Mouse (Mus musculus) liver, adult (tissue): ENCODE measurements at regions not wholly inside any gene's neighbourhood (a gene's known extent, or its start where the extent isn't known, plus 50 kb on each side); places are given as distances from the start of the nearest gene placed in this dataset.

Experiments
- GATA4 ChIP-seq: IDR thresholded peaks from 2 replicates; pipeline ENCODE4 v1.6.1; 2014; ENCODE audit warnings: mild to moderate bottlenecking, low read length; ENCODE audit not compliant: insufficient replicate concordance

DNA sequence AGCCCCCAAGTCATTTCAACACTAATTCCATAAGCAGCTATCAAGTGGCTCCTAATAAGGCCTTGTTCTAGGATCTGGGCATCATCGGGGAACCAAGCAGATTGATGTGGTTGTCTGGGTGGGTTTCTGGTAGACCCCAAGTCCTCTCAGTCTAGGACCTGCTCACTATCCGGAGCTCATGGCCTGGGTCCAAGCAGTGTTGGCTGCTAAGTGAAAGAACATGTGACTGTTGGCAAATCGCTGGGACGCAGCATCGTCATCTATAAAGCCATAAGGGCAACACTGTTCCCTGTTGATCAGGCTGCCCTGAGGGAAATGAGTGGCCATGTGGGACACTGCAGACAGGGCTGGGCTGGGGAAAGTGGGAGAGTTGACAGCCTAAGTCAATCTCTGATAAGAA lies 50.2 kb upstream of the Lrfn2 start:
- no peak for TF ChIP-seq GATA4
